Mouse (Mus musculus) hindbrain, embryonic 15.5 days (tissue): ENCODE data around the gene Lrrn4cl. TPM values are rescaled to one million over a fixed set of nuclear protein-coding genes. Genes with fewer than 3 reads are reported as not detected.

ENCODE experiments used
- ATAC-seq: fragments of 200-750 bp; cut with Nextera tagmentation; 2 replicates; pipeline ENCODE4 v1.8.0; 2017; ENCODE audit warnings: low read depth, moderate number of reproducible peaks, moderate TSS enrichment; ENCODE audit not compliant: low FRiP score
- H3K27ac ChIP-seq: fragments of 300-500 bp; sonication (generic); replicated peaks from 2 replicates; pipeline ENCODE4 v1.5.1; 2015; ENCODE audit warnings: mild to moderate bottlenecking, inconsistent platforms
- H3K27me3 ChIP-seq: fragments of 300-500 bp; sonication (generic); 2 replicates; pipeline ENCODE4 v1.6.1; 2015; ENCODE audit warnings: control low read depth, inconsistent platforms
- H3K36me3 ChIP-seq: fragments of 300-500 bp; sonication (generic); 2 replicates; pipeline ENCODE4 v1.6.1; 2015; ENCODE audit warnings: control low read depth, inconsistent platforms
- H3K4me1 ChIP-seq: fragments of 300-500 bp; sonication (generic); replicated peaks from 2 replicates; pipeline ENCODE4 v1.6.1; 2015; ENCODE audit warnings: control low read depth, inconsistent platforms
- H3K4me2 ChIP-seq: fragments of 300-500 bp; sonication (generic); 2 replicates; pipeline ENCODE4 v1.6.1; 2015; ENCODE audit warnings: moderate library complexity, mild to moderate bottlenecking, inconsistent platforms
- H3K4me3 ChIP-seq: fragments of 300-500 bp; sonication (generic); 2 replicates; pipeline ENCODE4 v1.5.1; 2015; ENCODE audit warnings: mild to moderate bottlenecking, inconsistent platforms
- H3K9ac ChIP-seq: fragments of 300-500 bp; sonication (generic); 2 replicates; pipeline ENCODE4 v1.6.1; 2015; ENCODE audit warnings: inconsistent platforms
- H3K9me3 ChIP-seq: fragments of 300-500 bp; sonication (generic); 2 replicates; pipeline ENCODE4 v1.6.1; 2016; ENCODE audit warnings: control low read depth, inconsistent platforms
- WGBS: fragments of 180-500 bp; shearing (Covaris S2); methylation state at CpG from one replicate; pipeline ENCODE4 v1.1.7; 2015; 5-methylcytosine and 5-hydroxymethylcytosine counted together
- polyA plus RNA-seq: library from polyadenylated mRNA; unstranded; fragments of >200 nt; fragmentation: Nextera tagmentation; extraction: Ambion mirVana; gene quantifications from 2 replicates; pipeline ENCODE4 v1.2.1, GENCODE M21; 2015

Lrrn4cl gene
- polyA plus RNA-seq, 1 experiment from 2014 or later: 0.61 TPM

GRCm38 (mm10) chr19:8839908-8840791 is 10.4 kb upstream of the Lrrn4cl start:
- WGBS: 11% methylated on average over 29 of the region's 29 CpGs
- Histone ChIP-seq H3K9ac (peak overlapping the region; percentile 92), H3K27me3 (no peaks in the 10 kb centered on the region), H3K9me3 (no peaks in the 10 kb centered on the region), H3K4me1 (peaks cover 38% of the 10 kb centered on the region), H3K36me3 (peaks cover 19% of the 10 kb centered on the region), H3K27ac (peak overlapping the region; percentile 97), H3K4me3 (peak overlapping the region; percentile 79), H3K4me2 (peak overlapping the region; percentile 78)
- ATAC-seq: peak; percentile 7; the same call in 1 of the 2 replicates

DNA sequence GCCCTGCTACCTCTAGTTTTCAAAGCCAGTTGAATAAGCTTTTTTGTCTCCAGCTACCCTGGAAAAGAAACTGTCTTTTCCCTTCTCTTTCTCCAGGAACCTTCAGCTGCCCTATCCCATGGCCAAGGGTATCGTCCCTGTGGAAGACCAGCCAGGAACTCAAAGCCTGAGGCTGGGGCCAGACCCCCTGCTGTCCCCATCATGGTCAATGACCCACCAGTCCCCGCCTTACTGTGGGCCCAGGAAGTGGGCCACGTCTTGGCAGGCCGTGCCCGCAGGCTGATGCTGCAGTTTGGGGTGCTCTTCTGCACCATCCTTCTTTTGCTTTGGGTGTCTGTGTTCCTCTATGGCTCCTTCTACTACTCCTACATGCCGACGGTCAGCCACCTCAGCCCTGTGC is 9.6 kb upstream of the Lrrn4cl start:
- Histone ChIP-seq H3K36me3 (peaks cover 20% of the 10 kb centered on the region), H3K9ac (peak overlapping the region; percentile 92), H3K27ac (peak overlapping the region; percentile 97), H3K4me3 (peak overlapping the region; percentile 79), H3K27me3 (no peaks in the 10 kb centered on the region), H3K4me2 (peak overlapping the region; percentile 78), H3K4me1 (peaks cover 38% of the 10 kb centered on the region), H3K9me3 (no peaks in the 10 kb centered on the region)
- no peak for ATAC-seq
- WGBS: 80% methylated on average over 7 of the region's 7 CpGs

GRCm38 (mm10) chr19:8842961-8843360 is 7.6 kb upstream of the Lrrn4cl start:
- H3K4me2 ChIP-seq: no peak overlapping the region
- H3K9ac ChIP-seq: no peak overlapping the region
- H3K9me3 ChIP-seq: no peaks in the 10 kb centered on the region
- no peaks in the 10 kb centered on the region for H3K27me3 ChIP-seq
- no peak overlapping the region for H3K4me3 ChIP-seq
- peaks cover 28% of the 10 kb centered on the region for H3K4me1 ChIP-seq
- WGBS: 91% methylated on average over 6 of the region's 6 CpGs
- H3K36me3 ChIP-seq: peaks cover 38% of the 10 kb centered on the region
- no peak overlapping the region for H3K27ac ChIP-seq
- ATAC-seq: no peak

- no peak overlapping the region for H3K4me2 ChIP-seq
- H3K9me3 ChIP-seq: no peaks in the 10 kb centered on the region
- H3K4me1 ChIP-seq: peaks cover 23% of the 10 kb centered on the region
- no peak for ATAC-seq
- H3K27ac ChIP-seq: no peak overlapping the region
- no peak overlapping the region for H3K9ac ChIP-seq
- no peak overlapping the region for H3K4me3 ChIP-seq
- no peaks in the 10 kb centered on the region for H3K27me3 ChIP-seq
- WGBS: 56% methylated on average over 5 of the region's 5 CpGs
- peaks cover 45% of the 10 kb centered on the region for H3K36me3 ChIP-seq
Observed at GRCm38 (mm10) chr19:8844371-8845129, 6.0 kb upstream of the Lrrn4cl start.

DNA sequence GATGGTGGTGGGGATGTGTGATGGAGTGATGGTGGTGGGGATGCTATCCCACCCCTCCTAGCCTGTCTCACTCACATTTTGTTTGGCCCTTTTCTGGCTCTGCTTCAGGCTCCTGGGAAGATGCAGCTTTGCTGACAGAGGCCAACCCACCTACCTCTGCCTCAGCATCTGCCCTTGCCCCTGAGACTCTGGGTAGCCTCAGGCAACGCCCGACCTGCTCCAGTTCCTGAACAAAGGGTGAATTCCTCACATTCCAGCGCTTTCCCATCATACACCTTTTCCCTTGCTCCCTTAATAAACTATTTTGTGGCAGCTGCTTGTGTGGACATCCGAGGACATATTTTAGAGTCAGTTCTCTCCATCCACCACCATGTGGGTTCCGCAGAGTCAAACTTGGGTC is 2.2 kb upstream of the Lrrn4cl start:
- no peak overlapping the region for H3K9ac ChIP-seq

GRCm38 (mm10) chr19:8851639-8852038 is 1.1 kb downstream of the Lrrn4cl start:
- H3K4me1 ChIP-seq: no peaks in the 10 kb centered on the region
- no peak overlapping the region for H3K27ac ChIP-seq
- WGBS: 67% methylated on average over 7 of the region's 7 CpGs
- ATAC-seq: no peak
- no peak overlapping the region for H3K4me3 ChIP-seq
- H3K36me3 ChIP-seq: peaks cover 18% of the 10 kb centered on the region
- H3K27me3 ChIP-seq: no peaks in the 10 kb centered on the region
- H3K9me3 ChIP-seq: no peaks in the 10 kb centered on the region
- H3K9ac ChIP-seq: no peak overlapping the region
- H3K4me2 ChIP-seq: no peak overlapping the region

More for the DNA sequence above, 2.2 kb upstream of the Lrrn4cl start:
- no peak for ATAC-seq
- no peak overlapping the region for H3K4me3 ChIP-seq
- no peaks in the 10 kb centered on the region for H3K9me3 ChIP-seq
- H3K4me1 ChIP-seq: no peaks in the 10 kb centered on the region
- no peaks in the 10 kb centered on the region for H3K27me3 ChIP-seq
- 91% methylated on average over 5 of the region's 5 CpGs for WGBS
- H3K4me2 ChIP-seq: no peak overlapping the region
- peaks cover 32% of the 10 kb centered on the region for H3K36me3 ChIP-seq
- no peak overlapping the region for H3K27ac ChIP-seq

DNA sequence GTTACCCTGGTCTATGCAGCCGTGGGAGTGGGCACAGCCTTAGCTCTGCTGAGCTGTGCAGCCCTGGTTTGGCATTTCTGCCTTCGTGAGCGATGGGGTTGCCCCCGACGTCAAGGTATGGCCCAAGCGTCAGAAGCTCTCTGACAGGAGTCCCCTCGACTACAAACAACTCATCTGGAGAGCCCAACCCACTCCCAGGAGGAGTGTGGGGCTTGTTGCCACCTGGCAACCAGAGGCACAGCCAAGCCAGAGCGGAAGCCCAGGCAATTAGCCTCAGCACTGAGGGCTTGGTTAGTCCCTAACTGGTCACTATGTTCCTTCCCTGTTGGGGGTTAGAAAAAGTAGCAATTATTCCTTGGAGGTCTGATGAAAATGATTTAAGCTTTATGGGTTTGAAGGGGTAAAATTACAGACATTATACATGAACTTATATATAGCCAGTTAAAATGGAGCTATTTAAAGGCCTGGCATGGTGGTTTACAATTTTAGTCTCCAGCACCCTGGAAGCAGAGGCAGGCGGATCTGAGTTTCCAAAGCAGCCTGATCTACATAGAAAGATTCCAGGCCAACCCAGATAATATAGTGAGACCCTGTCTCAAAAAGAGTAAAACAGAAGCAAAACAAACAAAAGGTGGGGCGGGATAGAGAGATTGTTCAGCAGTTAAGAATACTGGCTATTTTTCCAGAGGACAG is 1.8 kb downstream of the Lrrn4cl start:
- Histone ChIP-seq H3K9me3 (no peaks in the 10 kb centered on the region), H3K4me1 (no peaks in the 10 kb centered on the region), H3K9ac (no peak overlapping the region), H3K4me3 (no peak overlapping the region), H3K27me3 (no peaks in the 10 kb centered on the region), H3K27ac (no peak overlapping the region), H3K36me3 (peaks cover 11% of the 10 kb centered on the region), H3K4me2 (no peak overlapping the region)
- no peak for ATAC-seq
- WGBS: 67% methylated on average over 10 of the region's 10 CpGs

DNA sequence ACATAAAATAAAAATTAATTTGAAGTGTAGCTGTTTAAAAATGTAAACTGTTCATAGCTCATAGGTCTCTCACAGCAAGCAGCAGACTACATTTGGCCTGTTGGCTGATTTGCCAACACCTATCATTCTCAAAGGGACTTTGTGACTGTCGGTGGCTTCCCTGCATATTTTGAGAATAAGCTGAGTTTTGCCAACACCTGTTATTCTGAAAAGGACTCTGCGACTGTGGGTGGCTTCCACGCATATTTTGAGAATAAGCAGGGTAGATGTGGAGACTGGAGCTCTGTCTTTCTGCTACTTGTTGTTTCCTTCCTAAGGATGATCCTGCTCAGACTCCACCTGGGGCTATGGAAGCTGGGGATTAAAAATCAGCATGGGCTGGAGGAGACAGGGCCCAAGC is 2.5 kb downstream of the Lrrn4cl start:
- 91% methylated on average over 3 of the region's 3 CpGs for WGBS
- H3K9me3 ChIP-seq: no peaks in the 10 kb centered on the region

GRCm38 (mm10) chr19:8857689-8858088 is 7.1 kb downstream of the Lrrn4cl start:
- WGBS: 36% methylated on average over 4 of the region's 4 CpGs
- Histone ChIP-seq H3K9ac (no peak overlapping the region), H3K4me2 (no peak overlapping the region), H3K27me3 (no peaks in the 10 kb centered on the region), H3K36me3 (no peaks in the 10 kb centered on the region), H3K27ac (no peak overlapping the region), H3K9me3 (no peaks in the 10 kb centered on the region), H3K4me3 (no peak overlapping the region), H3K4me1 (no peaks in the 10 kb centered on the region)
- ATAC-seq: no peak

More for the DNA sequence above, 2.5 kb downstream of the Lrrn4cl start:
- Histone ChIP-seq H3K4me2 (no peak overlapping the region), H3K27me3 (no peaks in the 10 kb centered on the region), H3K27ac (no peak overlapping the region), H3K36me3 (peaks cover 6% of the 10 kb centered on the region; the same call in 1 of the 2 replicates), H3K9ac (no peak overlapping the region), H3K4me3 (no peak overlapping the region), H3K4me1 (no peaks in the 10 kb centered on the region)
- no peak for ATAC-seq

- H3K4me3 ChIP-seq: no peak overlapping the region
- 22% methylated on average over 1 of the region's 1 CpGs for WGBS
- ATAC-seq: no peak
- no peaks in the 10 kb centered on the region for H3K36me3 ChIP-seq
- no peaks in the 10 kb centered on the region for H3K9me3 ChIP-seq
- H3K27me3 ChIP-seq: no peaks in the 10 kb centered on the region
- no peak overlapping the region for H3K9ac ChIP-seq
- H3K27ac ChIP-seq: no peak overlapping the region
- H3K4me2 ChIP-seq: no peak overlapping the region
- no peaks in the 10 kb centered on the region for H3K4me1 ChIP-seq
Observed at GRCm38 (mm10) chr19:8859018-8859417, 8.4 kb downstream of the Lrrn4cl start.

DNA sequence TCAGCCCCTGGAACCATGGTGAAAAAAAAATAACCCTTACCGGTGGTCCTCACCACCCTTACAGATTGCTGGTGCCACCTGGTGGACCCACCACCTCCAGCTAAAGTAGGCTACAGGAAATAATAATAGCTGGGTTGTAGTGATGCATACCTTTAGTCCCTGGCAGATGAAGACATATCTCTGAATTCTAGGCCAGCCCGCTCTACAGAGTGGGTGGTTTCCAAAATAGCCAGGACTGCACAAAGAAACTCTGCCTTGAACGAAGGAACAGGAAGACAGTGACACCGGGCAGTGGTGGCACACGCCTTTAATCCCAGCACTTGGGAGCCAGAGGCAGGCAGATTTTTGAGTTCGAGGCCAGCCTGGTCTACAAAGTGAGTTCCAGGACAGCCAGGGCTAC is 13.7 kb downstream of the Lrrn4cl start:
- ATAC-seq: no peak
- 89% methylated on average over 6 of the region's 6 CpGs for WGBS
- Histone ChIP-seq H3K9me3 (no peaks in the 10 kb centered on the region), H3K27ac (no peak overlapping the region), H3K4me3 (no peak overlapping the region), H3K27me3 (no peaks in the 10 kb centered on the region), H3K36me3 (no peaks in the 10 kb centered on the region), H3K4me1 (no peaks in the 10 kb centered on the region), H3K9ac (no peak overlapping the region), H3K4me2 (no peak overlapping the region)
